Mouse (Mus musculus) limb, embryonic 14.5 days (tissue): ENCODE measurements around the gene Tspan18. TPM values are rescaled to one million over a fixed set of nuclear protein-coding genes. Genes with fewer than 3 reads are reported as not detected.

ENCODE experiments used
- ATAC-seq: fragments of 200-750 bp; cut with Nextera tagmentation; 2 replicates; pipeline ENCODE4 v1.8.0; 2017; ENCODE audit warnings: low read depth, moderate number of reproducible peaks, moderate TSS enrichment; ENCODE audit not compliant: low FRiP score
- DNase-seq: peaks from one replicate; pipeline ENCODE4 v3.0.0-alpha.2; 2015; ENCODE audit warnings: low spot score
- H3K27ac ChIP-seq: fragments of 300-500 bp; sonication (generic); replicated peaks from 2 replicates; pipeline ENCODE4 v1.5.1; 2014; ENCODE audit warnings: low read depth, mild to moderate bottlenecking, low read length, moderate library complexity, mixed read lengths
- H3K27me3 ChIP-seq: fragments of 300-500 bp; sonication (generic); 2 replicates; pipeline ENCODE4 v1.6.1; 2014; ENCODE audit warnings: low read length, mixed read lengths; ENCODE audit not compliant: control insufficient read depth, insufficient read depth
- H3K36me3 ChIP-seq: fragments of 300-500 bp; sonication (generic); 2 replicates; pipeline ENCODE4 v1.6.1; 2014; ENCODE audit warnings: mild to moderate bottlenecking, low read length, moderate library complexity, mixed read lengths; ENCODE audit not compliant: control insufficient read depth, insufficient read depth
- H3K4me1 ChIP-seq: fragments of 300-500 bp; sonication (generic); 2 replicates; pipeline ENCODE4 v1.6.1; 2014; ENCODE audit warnings: antibody characterized with exemption, low read length, mixed read lengths; ENCODE audit not compliant: control insufficient read depth, insufficient read depth
- H3K4me2 ChIP-seq: fragments of 300-500 bp; sonication (generic); replicated peaks from 2 replicates; pipeline ENCODE4 v1.6.1; 2014; ENCODE audit warnings: low read depth, mild to moderate bottlenecking, low read length, moderate library complexity; ENCODE audit not compliant: severe bottlenecking
- H3K4me3 ChIP-seq: fragments of 300-500 bp; sonication (generic); replicated peaks from 2 replicates; pipeline ENCODE4 v1.5.1; 2014; ENCODE audit warnings: low read length
- H3K9ac ChIP-seq: fragments of 300-500 bp; sonication (generic); 2 replicates; pipeline ENCODE4 v1.6.1; 2014; ENCODE audit warnings: mild to moderate bottlenecking, low read depth, low read length, moderate library complexity; ENCODE audit not compliant: severe bottlenecking
- H3K9me3 ChIP-seq: fragments of 300-500 bp; sonication (generic); 2 replicates; pipeline ENCODE4 v1.6.1; 2016; ENCODE audit warnings: low read length; ENCODE audit not compliant: control insufficient read depth
- POLR2A ChIP-seq: fragments of 200-500 bp; IDR thresholded peaks from 2 replicates; pipeline ENCODE4 v1.8.0; 2012; ENCODE audit warnings: inconsistent platforms, mild to moderate bottlenecking, moderate library complexity, borderline replicate concordance; ENCODE audit not compliant: insufficient read depth, insufficient read length; ENCODE audit errors: extremely low read depth
- WGBS: fragments of 180-500 bp; shearing (Covaris S2); extraction: QIAGEN DNeasy Blood & Tissue Kit; methylation state at CpG from one replicate; pipeline ENCODE4 v1.1.7; 2014; 5-methylcytosine and 5-hydroxymethylcytosine counted together
- polyA plus RNA-seq, 2 experiments: library from polyadenylated mRNA; depleted of rRNA in 1 of 2; stranded (reverse) in 1 of 2; unstranded in 1 of 2; fragments of >200 nt; fragmentation: Nextera tagmentation in 1 of 2; extraction: Ambion mirVana in 1 of 2; gene quantifications; 2 replicates each; pipeline versions ENCODE4 v1.2.1 to v1.2.3; 2012 to 2014

Tspan18 gene
- polyA plus RNA-seq, 2 experiments: 24.5 to 34.5 TPM

DNA sequence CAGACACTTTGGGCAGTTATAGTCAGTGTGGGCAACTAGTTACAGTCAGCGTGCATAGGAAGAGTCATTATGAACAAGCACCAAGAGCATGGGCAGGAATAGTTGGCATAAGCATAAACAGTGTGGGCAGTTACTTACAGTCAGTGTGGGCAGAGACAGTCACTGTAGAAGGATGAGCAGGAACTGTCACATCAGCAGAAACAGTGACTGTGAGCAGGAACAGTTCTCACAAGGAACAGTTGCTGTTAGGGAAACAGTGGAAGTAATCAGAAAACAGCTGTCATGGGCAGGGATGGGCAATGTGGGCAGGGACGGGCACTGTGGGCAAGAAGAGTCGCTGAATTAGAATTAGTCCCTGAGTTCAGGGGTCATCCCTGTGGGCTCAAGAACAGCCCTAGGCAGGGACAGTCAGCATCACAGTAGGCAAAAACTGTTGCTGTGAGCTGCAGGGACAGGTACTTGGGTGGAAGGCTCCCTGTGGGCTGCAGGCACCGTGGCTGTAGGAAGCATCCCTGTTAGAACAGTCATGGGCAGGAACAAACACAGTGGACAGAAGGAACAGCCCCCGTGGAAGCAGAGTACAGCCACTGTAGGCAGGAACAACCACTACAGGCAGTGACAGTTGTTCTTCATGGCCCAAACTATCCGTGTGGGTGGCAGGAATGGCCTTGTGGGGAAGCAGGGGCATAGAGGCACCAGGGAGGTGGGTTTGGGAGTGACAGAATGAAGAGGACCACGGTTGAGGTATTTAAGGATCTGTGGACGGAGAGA lies 18.8 kb upstream of the Tspan18 start:
- no peak overlapping the region for H3K4me3 ChIP-seq
- WGBS: 76% methylated on average over 8 of the region's 8 CpGs
- H3K4me2 ChIP-seq: no peak overlapping the region
- H3K36me3 ChIP-seq: no peaks in the 10 kb centered on the region
- TF ChIP-seq POLR2A: no peak
- H3K4me1 ChIP-seq: no peaks in the 10 kb centered on the region
- DNase-seq (no peak), ATAC-seq (no peak)
- no peak overlapping the region for H3K9ac ChIP-seq
- no peak overlapping the region for H3K27ac ChIP-seq
- no peaks in the 10 kb centered on the region for H3K27me3 ChIP-seq
- no peaks in the 10 kb centered on the region for H3K9me3 ChIP-seq

DNA sequence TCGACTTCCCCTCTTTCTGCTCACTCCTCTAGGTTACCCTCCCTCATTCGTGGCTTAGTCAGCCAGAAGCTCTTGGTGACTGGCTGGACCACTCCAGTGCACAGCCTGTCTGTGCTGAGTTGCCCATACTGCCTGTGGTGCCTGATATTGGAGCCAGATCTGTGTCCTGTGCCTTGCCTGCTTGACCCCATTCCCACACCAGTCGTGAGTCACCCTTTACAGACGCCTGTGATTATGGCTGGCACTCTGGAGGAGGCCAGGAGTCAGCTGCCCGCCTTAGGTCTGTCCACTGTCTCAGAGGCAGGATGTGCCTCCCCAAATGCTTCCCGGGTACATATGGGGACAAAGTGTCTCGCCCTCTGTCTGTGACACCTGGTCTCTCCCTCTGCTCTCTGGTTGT lies 17.0 kb upstream of the Tspan18 start:
- Histone ChIP-seq H3K36me3 (no peaks in the 10 kb centered on the region), H3K27me3 (no peaks in the 10 kb centered on the region), H3K4me1 (no peaks in the 10 kb centered on the region), H3K4me2 (no peak overlapping the region), H3K9ac (no peak overlapping the region), H3K9me3 (no peaks in the 10 kb centered on the region), H3K27ac (no peak overlapping the region), H3K4me3 (no peak overlapping the region)
- DNase-seq (no peak), ATAC-seq (no peak)
- TF ChIP-seq POLR2A: no peak
- WGBS: 57% methylated on average over 7 of the region's 7 CpGs

DNA sequence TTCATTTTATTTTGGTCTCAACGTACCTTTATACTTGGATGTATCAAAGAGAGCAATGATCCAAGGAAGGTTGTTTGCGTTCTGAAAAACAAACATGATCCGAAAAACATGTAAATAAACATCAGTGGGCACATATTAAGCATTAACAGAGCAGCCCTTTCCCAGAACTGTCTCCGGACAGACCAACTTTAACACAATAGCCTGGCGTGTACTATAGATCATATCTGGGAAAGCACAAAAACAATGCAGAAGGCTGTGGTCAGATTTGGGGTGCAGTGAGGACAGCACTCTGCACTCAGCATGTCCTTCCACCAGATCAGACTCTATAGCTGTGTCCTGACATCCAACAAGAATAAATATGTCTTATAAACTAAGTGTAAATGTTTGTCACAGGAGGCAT lies 12.7 kb upstream of the Tspan18 start:
- no peaks in the 10 kb centered on the region for H3K27me3 ChIP-seq
- no peak overlapping the region for H3K4me2 ChIP-seq
- no peaks in the 10 kb centered on the region for H3K4me1 ChIP-seq
- no peak for TF ChIP-seq POLR2A
- 84% methylated on average over 5 of the region's 5 CpGs for WGBS
- no peak overlapping the region for H3K27ac ChIP-seq
- no peaks in the 10 kb centered on the region for H3K9me3 ChIP-seq
- H3K4me3 ChIP-seq: no peak overlapping the region
- no peaks in the 10 kb centered on the region for H3K36me3 ChIP-seq
- DNase-seq: no peak
- H3K9ac ChIP-seq: no peak overlapping the region
- no peak for ATAC-seq

DNA sequence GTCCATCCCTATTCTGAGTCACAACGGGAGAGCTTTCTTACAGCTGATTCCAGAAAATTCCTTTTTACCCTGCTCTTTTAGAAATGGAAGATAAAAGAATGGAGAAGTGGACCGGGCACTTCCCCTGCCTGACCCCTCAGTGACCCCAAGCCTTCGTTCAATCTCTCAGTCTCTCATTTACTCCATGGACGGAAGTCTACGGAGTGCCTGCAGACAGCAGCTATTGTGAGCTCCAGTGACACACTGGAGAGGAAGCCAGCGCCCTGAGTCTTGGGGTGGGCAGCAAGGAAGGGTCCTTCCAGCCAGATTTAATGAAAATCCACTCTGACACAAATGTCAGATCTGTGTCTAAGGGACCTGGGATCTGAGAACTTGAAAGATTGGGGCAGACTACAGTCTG lies 12.3 kb upstream of the Tspan18 start:
- Histone ChIP-seq H3K9me3 (no peaks in the 10 kb centered on the region), H3K4me2 (no peak overlapping the region), H3K36me3 (no peaks in the 10 kb centered on the region), H3K27ac (no peak overlapping the region), H3K27me3 (no peaks in the 10 kb centered on the region), H3K4me1 (no peaks in the 10 kb centered on the region), H3K4me3 (no peak overlapping the region), H3K9ac (no peak overlapping the region)
- no peak for TF ChIP-seq POLR2A
- 41% methylated on average over 6 of the region's 6 CpGs for WGBS
- DNase-seq (no peak), ATAC-seq (no peak)

DNA sequence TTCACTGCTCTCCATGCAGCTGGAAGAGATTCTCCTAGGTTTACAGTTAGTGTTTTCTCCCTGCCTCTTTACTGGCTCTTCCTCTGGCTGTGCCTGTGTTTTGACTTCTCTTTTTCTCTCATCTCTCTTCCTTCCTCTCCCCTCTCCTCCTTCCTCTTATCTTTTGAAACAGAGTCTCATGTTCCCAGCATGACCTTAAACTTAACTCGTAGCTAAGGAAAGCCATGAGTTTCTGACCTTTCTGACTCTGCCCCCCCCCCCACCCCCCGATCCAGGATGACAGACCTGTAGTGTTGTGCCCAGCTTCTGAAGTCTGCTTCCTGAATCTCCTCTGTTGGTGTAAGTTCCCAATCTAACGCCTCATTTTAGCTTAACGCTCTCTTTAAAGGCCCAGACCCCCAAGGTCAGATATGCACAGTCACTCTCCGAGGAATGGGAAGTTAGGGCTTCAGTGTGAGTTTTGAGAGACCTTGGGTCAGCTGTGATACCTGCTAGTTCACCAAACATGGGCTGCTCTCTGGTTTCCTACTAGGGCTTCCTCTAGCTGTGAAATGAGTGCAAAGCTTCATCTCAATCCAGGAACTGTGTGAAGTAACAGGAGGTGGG lies 11.5 kb upstream of the Tspan18 start:
- Histone ChIP-seq H3K4me1 (no peaks in the 10 kb centered on the region), H3K27ac (no peak overlapping the region), H3K4me3 (no peak overlapping the region), H3K4me2 (no peak overlapping the region), H3K27me3 (no peaks in the 10 kb centered on the region), H3K9ac (no peak overlapping the region), H3K9me3 (no peaks in the 10 kb centered on the region), H3K36me3 (no peaks in the 10 kb centered on the region)
- WGBS: 58% methylated on average over 5 of the region's 5 CpGs
- no peak for TF ChIP-seq POLR2A
- ATAC-seq: no peak
- no peak for DNase-seq
